Mouse (Mus musculus) lung, postnatal 14 days (tissue): Measurements from ENCODE around the gene Dusp18.
A peak's percentile ranks its signal among the peaks of the same experiment; 100 is the strongest.

Source experiments
- DNase-seq: peaks from one replicate; pipeline ENCODE4 v3.0.0; 2021

The Dusp18 gene

GRCm38 (mm10) chr11:3931511-3932211 is 36.6 kb downstream of the Dusp18 start, which contains the start of gene Tcn2:
Tcn2 (minus strand) TSS chr11:3932159.
- DNase-seq, result peak; percentile 91

- no peak for DNase-seq
These were observed 38.8 kb downstream of the Dusp18 start for GRCm38 (mm10) chr11:3933756-3934285.

- no peak for DNase-seq
These were observed 40.1 kb downstream of the Dusp18 start for GRCm38 (mm10) chr11:3935135-3935534.

GRCm38 (mm10) chr11:3936318-3936717 is 41.3 kb downstream of the Dusp18 start:
- DNase-seq, result no peak

GRCm38 (mm10) chr11:3937321-3937874 is 42.4 kb downstream of the Dusp18 start:
- no peak for DNase-seq

GRCm38 (mm10) chr11:3941371-3941770 is 46.3 kb downstream of the Dusp18 start:
- no peak for DNase-seq

GRCm38 (mm10) chr11:3946386-3946785 is 51.3 kb downstream of the Dusp18 start:
- no peak for DNase-seq
